Mouse (Mus musculus) CD4-positive, CD25-positive, alpha-beta regulatory T cell, adult 9 weeks (primary cell): Measurements from ENCODE around the gene Ak7. TPM values are rescaled to one million over a fixed set of nuclear protein-coding genes. Genes with fewer than 3 reads are reported as not detected.

ENCODE experiments used
- polyA plus RNA-seq: library from polyadenylated mRNA; unstranded; fragments of 100-300 nt; shearing (Covaris generic); gene quantifications from one replicate; pipeline ENCODE4 v1.2.1, GENCODE M21; 2017

Ak7 gene
- 0.66 TPM for polyA plus RNA-seq

GRCm38 (mm10) chr12:105705799-105706487 is at the start of gene Ak7:
Gene Ak7 (plus strand): TSS chr12:105705976.

DNA sequence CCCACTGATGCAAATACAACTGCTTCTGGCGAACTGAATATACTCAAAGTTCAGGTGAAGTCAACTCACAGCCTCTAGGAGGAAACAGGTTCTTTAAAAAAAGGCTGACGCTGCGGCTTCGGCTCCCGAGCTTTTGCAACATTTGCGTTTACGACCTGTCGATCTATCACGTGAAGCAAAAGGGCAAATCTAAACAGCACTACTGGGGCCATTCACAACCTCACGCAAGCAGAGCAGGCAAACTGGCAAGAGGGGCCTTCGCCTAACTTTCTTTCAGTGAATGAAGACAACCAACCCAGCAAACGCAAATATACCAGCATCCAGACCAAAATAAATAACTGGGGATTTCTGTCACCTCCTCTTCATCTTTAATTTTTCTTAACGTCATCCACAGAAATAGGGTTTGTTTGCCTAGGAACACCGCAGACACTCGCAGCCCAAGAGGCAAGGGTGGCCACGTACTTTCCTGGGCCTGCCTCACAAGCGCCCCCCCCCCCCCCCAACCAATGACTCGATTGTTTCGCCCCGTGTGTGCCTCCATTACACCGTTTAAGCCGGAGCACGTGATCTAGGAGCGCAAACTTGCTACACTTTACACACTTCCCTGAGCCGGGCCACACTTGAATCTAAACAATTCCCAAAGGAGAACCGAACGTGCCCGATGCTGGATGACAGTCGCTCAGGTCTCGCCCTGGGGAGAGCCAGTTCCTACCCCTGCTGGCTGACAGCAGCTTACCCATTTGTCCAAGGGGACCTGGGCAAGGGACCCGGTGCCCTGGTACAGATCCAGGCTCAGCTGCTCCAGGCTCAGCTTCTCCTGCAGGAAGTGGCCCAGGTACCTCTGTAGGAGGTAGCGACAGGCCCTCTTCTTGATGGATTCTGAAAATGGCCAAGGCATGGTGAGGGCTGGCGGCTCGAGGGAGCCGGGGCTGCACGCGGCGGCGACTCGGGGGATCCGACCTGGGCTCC is 21.6 kb upstream of the Ak7 start, which contains the start of gene Gskip:
TSS of gene Gskip (plus strand) at position 897 of the 969 bp plus-strand sequence.

GRCm38 (mm10) chr12:105685001-105685691 is 20.6 kb upstream of the Ak7 start, which contains the start of gene Atg2b:
Gene Atg2b (minus strand): TSS chr12:105685211.

GRCm38 (mm10) chr12:105784196-105784999 is 78.6 kb downstream of the Ak7 start, which contains the start of gene Papola:
Gene Papola (plus strand): TSS chr12:105784694.

Other genes starting within 250 kb of the Ak7 start
- gene Bdkrb2, start 142.8 kb upstream of the Ak7 start, polyA plus RNA-seq = not detected
- gene Bdkrb1, start 102.9 kb upstream of the Ak7 start, polyA plus RNA-seq = 0.41 TPM
- 44.8 TPM for gene Gskip, start 21.1 kb upstream of the Ak7 start, polyA plus RNA-seq
- gene Atg2b, start 20.8 kb upstream of the Ak7 start, polyA plus RNA-seq = 6.5 TPM
- 294 TPM for gene Papola, start 78.7 kb downstream of the Ak7 start, polyA plus RNA-seq